Mouse (Mus musculus): Measurements from ENCODE around the gene Ywhab.
A peak's percentile ranks its signal among the peaks of the same experiment; 100 is the strongest.

The Ywhab gene

GRCm38 (mm10) chr2:163994654-163994976 lies at the start of gene Ywhab:
Gene Ywhab (plus strand): TSS chr2:163994960.
- no peak for DNase-seq (ENCODE audit: low spot score)

GRCm38 (mm10) chr2:163946221-163946620 lies 48.5 kb upstream of the Ywhab start:
- DNase-seq (ENCODE audit: low spot score), result no peak

GRCm38 (mm10) chr2:163947976-163948375 lies 46.8 kb upstream of the Ywhab start:
- DNase-seq (ENCODE audit: low spot score), result no peak

- DNase-seq (ENCODE audit: low spot score), result peak; percentile 51
Observed at GRCm38 (mm10) chr2:163951770-163952169, 43.0 kb upstream of the Ywhab start.

GRCm38 (mm10) chr2:163953622-163954310 lies 41.0 kb upstream of the Ywhab start:
- DNase-seq (ENCODE audit: low spot score), result no peak

GRCm38 (mm10) chr2:163964606-163965560 lies 29.9 kb upstream of the Ywhab start:
- peak; percentile 24 for DNase-seq (ENCODE audit: low spot score)

- DNase-seq (ENCODE audit: low spot score), result no peak
Observed at GRCm38 (mm10) chr2:163965706-163966105, 29.1 kb upstream of the Ywhab start.

GRCm38 (mm10) chr2:163968581-163968980 lies 26.2 kb upstream of the Ywhab start:
- peak; percentile 44 for DNase-seq (ENCODE audit: low spot score)

- DNase-seq (ENCODE audit: low spot score), result no peak
Observed at GRCm38 (mm10) chr2:163970326-163970725, 24.4 kb upstream of the Ywhab start.

GRCm38 (mm10) chr2:163974056-163974455 lies 20.7 kb upstream of the Ywhab start:
- DNase-seq (ENCODE audit: low spot score), result peak; percentile 16

- no peak for DNase-seq (ENCODE audit: low spot score)
Observed at GRCm38 (mm10) chr2:163976448-163976847, 18.3 kb upstream of the Ywhab start.

GRCm38 (mm10) chr2:163987233-163987632 lies 7.5 kb upstream of the Ywhab start:
- DNase-seq (ENCODE audit: low spot score), result no peak

GRCm38 (mm10) chr2:163992871-163993270 lies 1.9 kb upstream of the Ywhab start:
- DNase-seq (ENCODE audit: low spot score), result no peak

- peak; percentile 98 for DNase-seq (ENCODE audit: low spot score)
Observed at GRCm38 (mm10) chr2:163994977-163995862, 460 bp downstream of the Ywhab start.

GRCm38 (mm10) chr2:163996275-163996674 lies 1.5 kb downstream of the Ywhab start:
- DNase-seq (ENCODE audit: low spot score), result no peak

- DNase-seq (ENCODE audit: low spot score), result no peak
Observed at GRCm38 (mm10) chr2:163996899-163997298, 2.1 kb downstream of the Ywhab start.

GRCm38 (mm10) chr2:163998981-163999380 lies 4.2 kb downstream of the Ywhab start:
- DNase-seq (ENCODE audit: low spot score), result no peak

- DNase-seq (ENCODE audit: low spot score), result no peak
Observed at GRCm38 (mm10) chr2:164002637-164003036, 7.9 kb downstream of the Ywhab start.

GRCm38 (mm10) chr2:164004503-164004902 lies 9.7 kb downstream of the Ywhab start:
- DNase-seq (ENCODE audit: low spot score), result no peak

GRCm38 (mm10) chr2:164006932-164007331 lies 12.2 kb downstream of the Ywhab start:
- peak; percentile 54 for DNase-seq (ENCODE audit: low spot score)

- DNase-seq (ENCODE audit: low spot score), result no peak
Observed at GRCm38 (mm10) chr2:164007547-164007946, 12.8 kb downstream of the Ywhab start.

GRCm38 (mm10) chr2:164007987-164008545 lies 13.3 kb downstream of the Ywhab start:
- no peak for DNase-seq (ENCODE audit: low spot score)

All from lung, postnatal 25 days (tissue).